Mouse (Mus musculus) heart, postnatal 0 days (tissue): ENCODE results near the gene Tmem259.

Source experiments
- CTCF ChIP-seq: IDR thresholded peaks from 2 replicates; pipeline ENCODE4 v1.5.1; 2016; ENCODE audit warnings: antibody characterized with exemption, control low read depth, low read depth
- EP300 ChIP-seq: IDR thresholded peaks from 2 replicates; pipeline ENCODE4 v1.6.1; 2016; ENCODE audit warnings: antibody characterized with exemption, low read depth

DNA sequence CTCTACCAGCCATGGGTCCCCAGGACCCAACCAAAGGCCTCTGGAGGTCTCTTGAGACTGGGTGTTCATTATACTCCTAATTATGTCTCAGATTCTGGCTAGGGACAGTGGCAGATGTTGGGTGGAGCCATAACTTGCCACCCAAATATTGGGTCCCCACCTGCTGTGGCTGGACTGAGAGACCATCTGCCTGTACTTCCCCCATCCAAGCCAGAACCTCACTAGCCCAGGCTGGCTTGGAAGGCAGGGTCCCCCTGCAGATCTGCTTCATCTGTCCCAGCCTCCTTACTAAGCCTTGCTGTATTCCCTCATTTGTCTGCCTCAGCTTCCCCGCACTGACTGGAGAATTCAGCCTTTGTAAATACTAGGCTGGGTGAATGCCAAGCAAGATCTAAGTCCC, 15.9 kb downstream of the Tmem259 start:
- TF ChIP-seq EP300 (no peak), CTCF (no peak)
